Mouse (Mus musculus): ENCODE measurements at regions not wholly inside any gene's neighbourhood (a gene's known extent, or its start where the extent isn't known, plus 50 kb on each side); places are given as distances from the start of the nearest gene placed in this dataset.

DNA sequence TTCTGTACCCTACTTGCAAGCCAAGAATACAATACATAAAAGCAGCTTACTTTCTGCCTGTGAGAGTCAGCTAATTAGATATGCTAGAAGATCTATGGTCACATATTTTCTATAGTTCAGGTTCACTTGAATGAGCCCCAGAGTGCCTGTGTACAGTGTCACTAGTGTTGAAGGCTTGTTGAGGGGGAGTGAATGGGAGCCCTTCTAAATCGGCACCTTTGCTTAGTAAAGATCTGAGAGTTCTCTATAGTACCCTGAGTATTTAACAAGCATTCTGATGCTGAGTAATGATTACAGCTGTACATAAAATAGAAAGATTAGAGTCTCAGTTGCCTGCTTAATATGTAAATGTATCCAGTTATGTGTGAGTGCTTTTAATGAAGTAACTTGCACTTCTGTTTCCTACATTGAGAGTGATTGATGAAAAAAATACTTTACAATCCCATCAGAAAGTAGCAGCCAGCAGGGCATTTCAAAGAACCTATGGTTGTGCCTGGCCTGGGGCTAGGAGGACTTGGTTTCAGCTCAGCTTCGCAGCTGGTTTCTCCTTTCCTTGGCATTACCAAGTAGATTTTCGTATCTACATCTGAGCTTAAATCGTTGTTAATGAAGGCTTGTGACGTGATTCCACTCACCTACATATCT, 136.8 kb upstream of the Tex13c2 start:
- TF ChIP-seq CTCF (IDR thresholded peaks at IDR 0.05; ENCODE audit: control insufficient read depth, insufficient read depth, low read length), result no peak
- no peak for TF ChIP-seq POLR2A (IDR thresholded peaks at IDR 0.05; ENCODE audit: borderline replicate concordance, control insufficient read depth, low read depth, low read length)

All from bone marrow, adult 2 months (tissue).